Mouse (Mus musculus) heart, embryonic 12.5 days (tissue): ENCODE measurements around the gene Sorbs1. TPM values are rescaled to one million over a fixed set of nuclear protein-coding genes. Genes with fewer than 3 reads are reported as not detected.

Experiments
- ATAC-seq: fragments of 200-750 bp; cut with Nextera tagmentation; 2 replicates; pipeline ENCODE4 v1.8.0; 2017; ENCODE audit warnings: moderate TSS enrichment, moderate library complexity; ENCODE audit not compliant: insufficient number of reproducible peaks, low FRiP score
- H3K27ac ChIP-seq: fragments of 300-500 bp; sonication (generic); 2 replicates; pipeline ENCODE4 v1.5.1; 2016; ENCODE audit warnings: mild to moderate bottlenecking, moderate library complexity; ENCODE audit not compliant: poor library complexity, severe bottlenecking
- H3K27me3 ChIP-seq: fragments of 300-500 bp; sonication (generic); replicated peaks from 2 replicates; pipeline ENCODE4 v1.6.1; 2016; ENCODE audit warnings: mild to moderate bottlenecking, moderate library complexity
- H3K36me3 ChIP-seq: fragments of 300-500 bp; sonication (generic); 2 replicates; pipeline ENCODE4 v1.6.1; 2016; ENCODE audit warnings: mild to moderate bottlenecking, moderate library complexity
- H3K4me1 ChIP-seq: fragments of 300-500 bp; sonication (generic); replicated peaks from 2 replicates; pipeline ENCODE4 v1.6.1; 2016; ENCODE audit warnings: mild to moderate bottlenecking
- H3K4me2 ChIP-seq: fragments of 300-500 bp; sonication (generic); 2 replicates; pipeline ENCODE4 v1.6.1; 2016; ENCODE audit warnings: mild to moderate bottlenecking, moderate library complexity
- H3K4me3 ChIP-seq: fragments of 300-500 bp; sonication (generic); 2 replicates; pipeline ENCODE4 v1.5.1; 2016; ENCODE audit warnings: mild to moderate bottlenecking
- H3K9ac ChIP-seq: fragments of 300-500 bp; sonication (generic); 2 replicates; pipeline ENCODE4 v1.6.1; 2016; ENCODE audit warnings: mild to moderate bottlenecking, moderate library complexity
- H3K9me3 ChIP-seq: fragments of 300-500 bp; sonication (generic); replicated peaks from 2 replicates; pipeline ENCODE4 v1.6.1; 2016; ENCODE audit warnings: mild to moderate bottlenecking, moderate library complexity
- WGBS: fragments of 180-500 bp; shearing (Covaris S2); methylation state at CpG from one replicate; pipeline ENCODE4 v1.1.7; 2016; 5-methylcytosine and 5-hydroxymethylcytosine counted together
- polyA plus RNA-seq: library from polyadenylated mRNA; unstranded; fragments of >200 nt; fragmentation: Nextera tagmentation; extraction: Ambion mirVana; gene quantifications from 2 replicates; pipeline ENCODE4 v1.2.1, GENCODE M21; 2016

Gene Sorbs1
- polyA plus RNA-seq, 1 experiment from 2014 or later, result 86.6 TPM

GRCm38 (mm10) chr19:40345684-40346083 lies 167.9 kb downstream of the Sorbs1 start:
- 0 out of 2 replicates have a peak overlapping the region, but pooled peaks have one; percentile 29 for H3K27ac ChIP-seq
- H3K9ac ChIP-seq, result no peak overlapping the region
- no peaks in the 10 kb centered on the region for H3K27me3 ChIP-seq
- H3K4me2 ChIP-seq, result no peak overlapping the region
- WGBS, result 17% methylated on average over 5 of the region's 5 CpGs
- H3K36me3 ChIP-seq, result peaks cover 30% of the 10 kb centered on the region
- no peaks in the 10 kb centered on the region for H3K9me3 ChIP-seq
- no peak for ATAC-seq
- peaks cover 19% of the 10 kb centered on the region for H3K4me1 ChIP-seq
- no peak overlapping the region for H3K4me3 ChIP-seq

GRCm38 (mm10) chr19:40343018-40343417 lies 170.6 kb downstream of the Sorbs1 start:
- Histone ChIP-seq H3K9me3 (no peaks in the 10 kb centered on the region), H3K9ac (no peak overlapping the region), H3K4me3 (no peak overlapping the region), H3K27me3 (no peaks in the 10 kb centered on the region), H3K4me1 (peaks cover 19% of the 10 kb centered on the region), H3K27ac (no peak overlapping the region), H3K36me3 (peaks cover 23% of the 10 kb centered on the region), H3K4me2 (no peak overlapping the region)
- ATAC-seq, result peak; percentile 63; the same call in 1 of the 2 replicates
- 7% methylated on average over 5 of the region's 5 CpGs for WGBS

- Histone ChIP-seq H3K9ac (no peak overlapping the region), H3K9me3 (no peaks in the 10 kb centered on the region), H3K27me3 (no peaks in the 10 kb centered on the region), H3K27ac (no peak overlapping the region), H3K4me2 (no peak overlapping the region), H3K4me3 (no peak overlapping the region), H3K36me3 (peaks cover 18% of the 10 kb centered on the region), H3K4me1 (peaks cover 8% of the 10 kb centered on the region)
- 39% methylated on average over 6 of the region's 6 CpGs for WGBS
- ATAC-seq, result no peak
Observed at GRCm38 (mm10) chr19:40341141-40341540, 172.4 kb downstream of the Sorbs1 start.

- 56% methylated on average over 4 of the region's 4 CpGs for WGBS
- H3K27ac ChIP-seq, result no peak overlapping the region
- no peaks in the 10 kb centered on the region for H3K9me3 ChIP-seq
- H3K27me3 ChIP-seq, result no peaks in the 10 kb centered on the region
- H3K36me3 ChIP-seq, result peaks cover 6% of the 10 kb centered on the region; the same call in 1 of the 2 replicates
- ATAC-seq, result peak; percentile 40; the same call in 1 of the 2 replicates
- peaks cover 29% of the 10 kb centered on the region for H3K4me1 ChIP-seq
- H3K4me2 ChIP-seq, result no peak overlapping the region
- H3K9ac ChIP-seq, result no peak overlapping the region
- no peak overlapping the region for H3K4me3 ChIP-seq
Observed at GRCm38 (mm10) chr19:40336694-40337093, 176.9 kb downstream of the Sorbs1 start.

GRCm38 (mm10) chr19:40333905-40334304 lies 179.7 kb downstream of the Sorbs1 start:
- Histone ChIP-seq H3K4me2 (no peak overlapping the region), H3K9me3 (no peaks in the 10 kb centered on the region), H3K36me3 (peaks cover 6% of the 10 kb centered on the region; the same call in 1 of the 2 replicates), H3K9ac (no peak overlapping the region), H3K4me3 (no peak overlapping the region), H3K27ac (no peak overlapping the region), H3K4me1 (peaks cover 33% of the 10 kb centered on the region), H3K27me3 (no peaks in the 10 kb centered on the region)
- ATAC-seq, result no peak
- 59% methylated on average over 5 of the region's 5 CpGs for WGBS

GRCm38 (mm10) chr19:40333081-40333480 lies 180.5 kb downstream of the Sorbs1 start:
- no peak for ATAC-seq
- H3K9me3 ChIP-seq, result no peaks in the 10 kb centered on the region
- WGBS, result 79% methylated on average over 4 of the region's 4 CpGs
- H3K27ac ChIP-seq, result peak overlapping the region; percentile 71; the same call in 1 of the 2 replicates
- H3K4me3 ChIP-seq, result no peak overlapping the region
- H3K9ac ChIP-seq, result no peak overlapping the region
- H3K36me3 ChIP-seq, result 0 out of 2 replicates have a peak, but pooled peaks cover under 1% of the 10 kb centered on the region
- H3K4me2 ChIP-seq, result no peak overlapping the region
- peaks cover 33% of the 10 kb centered on the region for H3K4me1 ChIP-seq
- H3K27me3 ChIP-seq, result no peaks in the 10 kb centered on the region

GRCm38 (mm10) chr19:40332303-40332702 lies 181.3 kb downstream of the Sorbs1 start:
- 71% methylated on average over 6 of the region's 6 CpGs for WGBS
- H3K9ac ChIP-seq, result no peak overlapping the region
- H3K27ac ChIP-seq, result peak overlapping the region; percentile 71
- no peaks in the 10 kb centered on the region for H3K27me3 ChIP-seq
- H3K4me2 ChIP-seq, result no peak overlapping the region
- H3K36me3 ChIP-seq, result peaks cover under 1% of the 10 kb centered on the region; the same call in 1 of the 2 replicates
- no peak overlapping the region for H3K4me3 ChIP-seq
- H3K4me1 ChIP-seq, result peaks cover 33% of the 10 kb centered on the region
- no peak for ATAC-seq
- H3K9me3 ChIP-seq, result no peaks in the 10 kb centered on the region

- Histone ChIP-seq H3K9ac (no peak overlapping the region), H3K36me3 (peaks cover 4% of the 10 kb centered on the region), H3K9me3 (no peaks in the 10 kb centered on the region), H3K4me1 (peaks cover 33% of the 10 kb centered on the region), H3K4me3 (no peak overlapping the region), H3K4me2 (0 out of 2 replicates have a peak overlapping the region, but pooled peaks have one; percentile 1), H3K27me3 (no peaks in the 10 kb centered on the region), H3K27ac (0 out of 2 replicates have a peak overlapping the region, but pooled peaks have one; percentile 71)
- peak; percentile 86 for ATAC-seq
- 11% methylated on average over 6 of the region's 6 CpGs for WGBS
Observed at GRCm38 (mm10) chr19:40331846-40332245, 181.7 kb downstream of the Sorbs1 start.

- H3K4me2 ChIP-seq, result no peak overlapping the region
- H3K36me3 ChIP-seq, result peaks cover 56% of the 10 kb centered on the region
- H3K4me1 ChIP-seq, result peaks cover 6% of the 10 kb centered on the region
- no peaks in the 10 kb centered on the region for H3K27me3 ChIP-seq
- no peak overlapping the region for H3K4me3 ChIP-seq
- ATAC-seq, result no peak
- H3K9ac ChIP-seq, result no peak overlapping the region
- H3K9me3 ChIP-seq, result no peaks in the 10 kb centered on the region
- H3K27ac ChIP-seq, result no peak overlapping the region
- WGBS, result 87% methylated on average over 21 of the region's 21 CpGs
Observed at GRCm38 (mm10) chr19:40326126-40326525, 187.5 kb downstream of the Sorbs1 start.

- no peaks in the 10 kb centered on the region for H3K9me3 ChIP-seq
- no peak overlapping the region for H3K4me3 ChIP-seq
- 87% methylated on average over 8 of the region's 8 CpGs for WGBS
- ATAC-seq, result no peak
- peaks cover 4% of the 10 kb centered on the region for H3K4me1 ChIP-seq
- H3K36me3 ChIP-seq, result peaks cover 62% of the 10 kb centered on the region
- H3K9ac ChIP-seq, result no peak overlapping the region
- H3K4me2 ChIP-seq, result no peak overlapping the region
- H3K27me3 ChIP-seq, result no peaks in the 10 kb centered on the region
- H3K27ac ChIP-seq, result no peak overlapping the region
Observed at GRCm38 (mm10) chr19:40325381-40325780, 188.2 kb downstream of the Sorbs1 start.

- Histone ChIP-seq H3K9ac (no peak overlapping the region), H3K27me3 (no peaks in the 10 kb centered on the region), H3K9me3 (no peaks in the 10 kb centered on the region), H3K27ac (no peak overlapping the region), H3K4me2 (no peak overlapping the region), H3K4me3 (no peak overlapping the region), H3K4me1 (peaks cover 19% of the 10 kb centered on the region), H3K36me3 (peaks cover 72% of the 10 kb centered on the region)
- WGBS, result 88% methylated on average over 3 of the region's 3 CpGs
- ATAC-seq, result no peak
Observed at GRCm38 (mm10) chr19:40322226-40322625, 191.4 kb downstream of the Sorbs1 start.

- Histone ChIP-seq H3K9ac (no peak overlapping the region), H3K27ac (peak overlapping the region; percentile 29; the same call in 1 of the 2 replicates), H3K27me3 (no peaks in the 10 kb centered on the region), H3K36me3 (peaks cover 61% of the 10 kb centered on the region), H3K9me3 (no peaks in the 10 kb centered on the region), H3K4me2 (no peak overlapping the region), H3K4me3 (no peak overlapping the region), H3K4me1 (peaks cover 24% of the 10 kb centered on the region)
- no peak for ATAC-seq
- WGBS, result 69% methylated on average over 3 of the region's 3 CpGs
Observed at GRCm38 (mm10) chr19:40319199-40319598, 194.4 kb downstream of the Sorbs1 start.
